Mouse (Mus musculus) heart, embryonic 11.5 days (tissue): Measurements from ENCODE around the gene Calhm6. TPM values are rescaled to one million over a fixed set of nuclear protein-coding genes. Genes with fewer than 3 reads are reported as not detected.

Experiments
- ATAC-seq: fragments of 200-750 bp; cut with Nextera tagmentation; replicated peaks from 2 replicates; pipeline ENCODE4 v1.8.0; 2017; ENCODE audit warnings: moderate library complexity; ENCODE audit not compliant: insufficient number of reproducible peaks, low FRiP score, low TSS enrichment
- H3K27ac ChIP-seq: fragments of 300-500 bp; sonication (generic); 2 replicates; pipeline ENCODE4 v1.5.1; 2014; ENCODE audit warnings: mild to moderate bottlenecking, low read depth, low read length
- H3K27me3 ChIP-seq: fragments of 300-500 bp; sonication (generic); 2 replicates; pipeline ENCODE4 v1.6.1; 2014; ENCODE audit warnings: mild to moderate bottlenecking, low read length, mixed read lengths; ENCODE audit not compliant: control insufficient read depth, insufficient read depth
- H3K36me3 ChIP-seq: fragments of 300-500 bp; sonication (generic); 2 replicates; pipeline ENCODE4 v1.6.1; 2014; ENCODE audit warnings: mild to moderate bottlenecking, low read length, moderate library complexity, mixed read lengths; ENCODE audit not compliant: control insufficient read depth, insufficient read depth
- H3K4me1 ChIP-seq: fragments of 300-500 bp; sonication (generic); 2 replicates; pipeline ENCODE4 v1.6.1; 2014; ENCODE audit warnings: low read length; ENCODE audit not compliant: control insufficient read depth, insufficient read depth
- H3K4me2 ChIP-seq: fragments of 300-500 bp; sonication (generic); 2 replicates; pipeline ENCODE4 v1.6.1; 2014; ENCODE audit warnings: mild to moderate bottlenecking, moderate library complexity
- H3K4me3 ChIP-seq: fragments of 300-500 bp; sonication (generic); 2 replicates; pipeline ENCODE4 v1.5.1; 2014; ENCODE audit warnings: low read depth, low read length
- H3K9ac ChIP-seq: fragments of 300-500 bp; sonication (generic); 2 replicates; pipeline ENCODE4 v1.6.1; 2014; ENCODE audit warnings: mild to moderate bottlenecking, low read depth, low read length, moderate library complexity
- H3K9me3 ChIP-seq: fragments of 300-500 bp; sonication (generic); replicated peaks from 2 replicates; pipeline ENCODE4 v1.6.1; 2016; ENCODE audit warnings: low read length; ENCODE audit not compliant: control insufficient read depth
- WGBS: fragments of 180-500 bp; shearing (Covaris S2); extraction: QIAGEN DNeasy Blood & Tissue Kit; methylation state at CpG from one replicate; pipeline ENCODE4 v1.1.7; 2014; ENCODE audit not compliant: insufficient replicate concordance; 5-methylcytosine and 5-hydroxymethylcytosine counted together
- polyA plus RNA-seq: library from polyadenylated mRNA; unstranded; fragments of >200 nt; fragmentation: Nextera tagmentation; extraction: Ambion mirVana; gene quantifications from 2 replicates; pipeline ENCODE4 v1.2.1, GENCODE M21; 2014

Gene Calhm6
- polyA plus RNA-seq, 1 experiment from 2014 or later: 0.29 TPM

DNA sequence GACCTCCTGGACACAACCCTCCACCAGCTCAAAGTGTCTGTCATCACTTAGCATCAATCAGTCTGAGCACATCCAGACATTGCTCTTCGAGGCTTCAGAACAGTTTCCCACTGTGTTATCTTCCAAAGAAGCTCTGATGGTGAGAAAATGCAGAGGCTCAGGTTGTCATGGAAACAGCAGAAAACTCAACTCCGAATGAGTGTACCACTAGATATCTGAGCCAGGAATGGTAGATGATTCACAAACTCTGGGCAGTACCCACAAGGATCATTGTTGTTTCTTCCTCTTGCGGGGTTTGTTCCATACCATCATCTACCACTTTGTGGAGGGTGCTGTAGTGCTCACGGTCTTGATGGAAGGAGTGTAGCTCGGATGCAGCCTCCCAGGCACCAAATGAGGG is 35.9 kb downstream of the Calhm6 start:
- WGBS: 35% methylated on average over 5 of the region's 5 CpGs

DNA sequence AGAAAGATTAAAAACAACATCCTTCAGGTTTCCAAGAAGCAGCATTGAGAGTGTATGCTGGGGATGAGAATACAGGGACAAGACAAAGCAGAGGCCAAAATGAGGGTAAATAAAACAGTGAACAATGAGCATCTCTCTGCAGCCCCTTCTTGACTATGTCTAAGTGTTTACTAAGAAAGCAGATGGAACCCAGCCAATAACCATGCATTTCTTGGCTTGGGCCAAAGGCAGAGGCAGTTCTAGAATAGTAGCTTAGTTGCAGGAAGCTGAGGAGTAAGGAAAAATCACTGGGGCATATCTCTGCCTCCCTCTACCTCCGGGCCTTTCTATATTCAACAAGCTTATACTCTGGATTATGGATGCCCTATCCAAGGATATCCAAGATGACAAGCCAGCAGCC is 37.3 kb downstream of the Calhm6 start:
- ATAC-seq: no peak

More for the DNA sequence above, 35.9 kb downstream of the Calhm6 start:
- no peak for ATAC-seq
- Histone ChIP-seq H3K4me1 (no peaks in the 10 kb centered on the region), H3K9ac (no peak overlapping the region), H3K4me3 (no peak overlapping the region), H3K27me3 (no peaks in the 10 kb centered on the region), H3K36me3 (no peaks in the 10 kb centered on the region), H3K4me2 (no peak overlapping the region), H3K9me3 (no peaks in the 10 kb centered on the region), H3K27ac (no peak overlapping the region)

DNA sequence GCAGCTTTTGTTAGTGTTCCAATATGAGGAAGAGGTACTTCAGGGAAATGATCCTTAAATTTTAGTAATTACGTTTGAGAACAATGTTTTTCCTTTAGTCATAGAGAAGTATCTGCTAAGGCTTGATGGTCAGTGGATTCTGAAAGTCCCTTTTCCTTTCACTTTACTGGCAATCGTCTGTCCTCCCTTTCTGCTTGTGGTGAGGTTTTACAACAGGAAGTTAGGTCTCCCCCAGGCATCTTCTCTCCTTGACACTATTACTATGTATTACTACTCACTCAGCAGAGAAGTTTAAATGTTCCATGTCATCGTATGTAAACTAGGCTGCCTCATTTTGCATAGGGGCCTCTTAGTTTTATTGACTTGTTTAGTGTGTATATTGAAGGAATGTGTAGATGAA is 38.3 kb downstream of the Calhm6 start:
- H3K36me3 ChIP-seq: no peaks in the 10 kb centered on the region
- 67% methylated on average over 3 of the region's 3 CpGs for WGBS
- no peak overlapping the region for H3K9ac ChIP-seq
- no peak for ATAC-seq
- no peak overlapping the region for H3K4me3 ChIP-seq
- no peak overlapping the region for H3K27ac ChIP-seq
- no peaks in the 10 kb centered on the region for H3K9me3 ChIP-seq
- no peaks in the 10 kb centered on the region for H3K27me3 ChIP-seq
- no peaks in the 10 kb centered on the region for H3K4me1 ChIP-seq
- H3K4me2 ChIP-seq: no peak overlapping the region

More for the DNA sequence above, 37.3 kb downstream of the Calhm6 start:
- Histone ChIP-seq H3K9me3 (no peaks in the 10 kb centered on the region), H3K27me3 (no peaks in the 10 kb centered on the region), H3K27ac (no peak overlapping the region), H3K36me3 (no peaks in the 10 kb centered on the region), H3K4me1 (no peaks in the 10 kb centered on the region), H3K9ac (no peak overlapping the region), H3K4me3 (no peak overlapping the region), H3K4me2 (no peak overlapping the region)
- WGBS: 79% methylated on average over 1 of the region's 1 CpGs

DNA sequence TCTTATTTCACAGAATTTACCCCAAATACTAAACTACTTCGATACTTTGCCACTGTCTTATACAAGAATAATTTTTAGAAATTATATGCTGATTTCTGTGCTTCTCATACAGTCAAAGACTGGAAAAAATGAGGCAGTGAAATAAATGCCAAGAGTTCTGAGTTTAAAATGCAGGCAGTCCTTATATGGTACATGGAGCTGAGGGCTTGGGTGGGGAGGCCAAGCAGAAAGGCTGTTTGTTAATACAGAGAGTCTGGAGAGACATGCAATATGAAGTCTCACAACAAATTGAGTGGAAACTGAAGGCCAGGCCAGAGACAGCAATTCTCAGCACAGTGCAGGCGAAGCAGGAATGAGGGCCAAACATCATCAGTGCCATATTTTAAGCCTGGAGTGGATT is 39.3 kb downstream of the Calhm6 start:
- H3K9ac ChIP-seq: no peak overlapping the region
- H3K27ac ChIP-seq: no peak overlapping the region
- no peak overlapping the region for H3K4me2 ChIP-seq
- WGBS: 85% methylated on average over 2 of the region's 2 CpGs
- no peaks in the 10 kb centered on the region for H3K27me3 ChIP-seq
- no peak for ATAC-seq
- H3K4me3 ChIP-seq: no peak overlapping the region
- H3K9me3 ChIP-seq: no peaks in the 10 kb centered on the region
- no peaks in the 10 kb centered on the region for H3K4me1 ChIP-seq
- H3K36me3 ChIP-seq: no peaks in the 10 kb centered on the region

DNA sequence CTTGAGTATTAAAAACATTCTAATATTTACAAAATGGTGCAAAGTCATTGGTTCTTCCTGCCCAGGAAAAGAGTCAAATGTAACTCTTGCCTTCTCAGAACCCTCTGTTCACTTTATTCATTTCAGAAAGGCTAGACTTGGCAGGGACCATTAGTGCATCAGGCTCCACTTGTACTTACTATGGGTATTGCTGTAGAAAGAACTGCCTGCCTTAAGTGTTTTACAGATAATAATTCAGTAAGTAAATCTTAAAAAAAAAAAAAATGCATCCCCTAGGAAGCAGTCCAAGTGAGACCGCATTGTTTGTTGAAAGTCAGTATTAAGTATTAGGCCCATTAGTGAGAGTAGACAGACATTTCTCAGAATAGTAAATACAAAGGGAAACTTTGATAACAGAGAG is 41.3 kb downstream of the Calhm6 start:
- Histone ChIP-seq H3K27ac (no peak overlapping the region), H3K4me1 (no peaks in the 10 kb centered on the region), H3K9ac (no peak overlapping the region), H3K4me3 (no peak overlapping the region), H3K9me3 (no peaks in the 10 kb centered on the region), H3K36me3 (no peaks in the 10 kb centered on the region), H3K27me3 (no peaks in the 10 kb centered on the region), H3K4me2 (no peak overlapping the region)
- 71% methylated on average over 1 of the region's 1 CpGs for WGBS
- ATAC-seq: no peak

Other genes with a start within 250 kb of the Calhm6 start
- not detected in 2 replicates for gene Rsph4a, start 222.9 kb downstream of the Calhm6 start, polyA plus RNA-seq
- gene Zup1, start 176.7 kb downstream of the Calhm6 start, polyA plus RNA-seq: 13.3 and 16.2 TPM in 2 replicates
- 118 and 126 TPM in 2 replicates for gene Rwdd1, start 108.4 kb downstream of the Calhm6 start, polyA plus RNA-seq
- not detected in 2 replicates for gene Trappc3l, start 90.4 kb downstream of the Calhm6 start, polyA plus RNA-seq
- 0.06 TPM in 1 of 2 replicates, not detected in the other for gene Calhm4, start 83.7 kb downstream of the Calhm6 start, polyA plus RNA-seq
- 0.86 and 1.2 TPM in 2 replicates for gene Calhm5, start 31.5 kb downstream of the Calhm6 start, polyA plus RNA-seq
- gene Dse, start 79.7 kb upstream of the Calhm6 start, polyA plus RNA-seq: 21.3 and 23.2 TPM in 2 replicates
- gene Tspyl1, start 154.2 kb upstream of the Calhm6 start, polyA plus RNA-seq: 52.7 and 57.3 TPM in 2 replicates
- gene Tspyl4, start 169.5 kb upstream of the Calhm6 start, polyA plus RNA-seq: 6.3 and 9.5 TPM in 2 replicates